Mouse (Mus musculus): ENCODE data around the gene Mrps24.

- TF ChIP-seq POLR2A (IDR thresholded peaks at IDR 0.05; ENCODE audit: borderline replicate concordance, low read depth, low read length) (no peak), CTCF (IDR thresholded peaks at IDR 0.05; ENCODE audit: low read depth, low read length) (no peak)
Measured at GRCm38 (mm10) chr11:5737137-5737536, 21.7 kb upstream of the Mrps24 start.
